ENCODE assay signal across 15 mouse cellular contexts in the genomic region with DNA sequence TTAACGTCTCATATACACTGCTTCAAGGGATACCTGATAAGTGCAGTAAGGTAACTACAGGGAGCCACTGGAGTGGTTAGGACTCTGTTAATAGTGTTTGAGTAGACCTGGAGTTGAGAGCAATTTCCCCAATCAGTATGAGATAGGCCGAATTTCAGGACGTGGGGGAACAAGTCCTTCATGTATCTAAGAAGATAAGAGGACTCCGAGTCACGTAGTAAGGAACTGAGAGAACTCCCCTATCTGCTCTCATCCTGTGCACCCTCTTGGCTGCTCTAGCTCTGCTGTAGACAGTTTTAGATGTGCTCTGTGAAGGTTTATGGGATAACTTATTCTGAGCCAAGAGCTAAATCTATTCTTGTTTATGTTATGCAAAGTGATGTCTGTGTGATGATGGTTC. TPM values are rescaled to one million over a fixed set of nuclear protein-coding genes. Genes with fewer than 3 reads are reported as not detected.
DNase-seq lines count a peak whose midpoint lies in the region; ATAC-seq lines count a peak whose summit lies in the region.
"Had no signal": no experiment of that assay in that cellular context is flagged by ENCODE, and none has a peak within 500 bp of the region (broad histone marks: within the 10 kb centered on the region; RNA-seq: fewer than 3 reads in every experiment).

No protein-coding gene starts in this region.

- no peak overlapping the region for H3K9ac ChIP-seq in lung, embryonic 15.5 days
- no peak overlapping the region for H3K9ac ChIP-seq in liver, embryonic 12.5 days
- H3K9ac ChIP-seq in stomach, embryonic 16.5 days (ENCODE audit: low read length), result no peak overlapping the region
- H3K9ac ChIP-seq in forebrain, embryonic 15.5 days (replicated peaks), result no peak overlapping the region
- H3K9ac ChIP-seq: midbrain, embryonic 15.5 days; neural tube, embryonic 12.5 days had no signal

- no peaks in the 10 kb centered on the region for H3K9me3 ChIP-seq in lung, embryonic 15.5 days
- H3K9me3 ChIP-seq in liver, embryonic 12.5 days (replicated peaks), result no peaks in the 10 kb centered on the region
- no peaks in the 10 kb centered on the region for H3K9me3 ChIP-seq in stomach, embryonic 16.5 days (replicated peaks; ENCODE audit: control insufficient read depth, low read length)
- H3K9me3 ChIP-seq in forebrain, embryonic 15.5 days, result no peaks in the 10 kb centered on the region
- H3K9me3 ChIP-seq: limb, embryonic 10.5 days; midbrain, embryonic 15.5 days; neural tube, embryonic 12.5 days had no signal

- no peak for DNase-seq in lung, adult 18-20 months
- peak; percentile 68 for DNase-seq in c-Kit-positive CD71-positive TER-119-positive erythroid progenitor cells, embryonic 14.5 days (ENCODE audit: low spot score)
- DNase-seq in gastrocnemius, postnatal 25 days, result no peak
- DNase-seq: cerebellum, adult 8-10 months; heart, adult 2 months; kidney, postnatal 36 days; lung, postnatal 36 days had no signal

- 34% methylated on average over 5 of the region's 5 CpGs for WGBS in lung, embryonic 15.5 days
- 13% methylated on average over 5 of the region's 5 CpGs for WGBS in liver, embryonic 12.5 days (ENCODE audit: insufficient replicate concordance)
- WGBS in stomach, embryonic 16.5 days, result 54% methylated on average over 5 of the region's 5 CpGs
- 90% methylated on average over 5 of the region's 5 CpGs for WGBS in forebrain, embryonic 15.5 days

- H3K27me3 ChIP-seq in lung, embryonic 15.5 days, result no peaks in the 10 kb centered on the region
- H3K27me3 ChIP-seq in liver, embryonic 12.5 days (replicated peaks), result no peaks in the 10 kb centered on the region
- no peaks in the 10 kb centered on the region for H3K27me3 ChIP-seq in stomach, embryonic 16.5 days (ENCODE audit: control insufficient read depth, insufficient read depth, low read length)
- H3K27me3 ChIP-seq in forebrain, embryonic 15.5 days, result no peaks in the 10 kb centered on the region
- H3K27me3 ChIP-seq: midbrain, embryonic 15.5 days; neural tube, embryonic 12.5 days had no signal

- peak overlapping the region; percentile 20; the same call in 1 of the 2 replicates for H3K27ac ChIP-seq in lung, embryonic 15.5 days
- peak overlapping the region; percentile 67 for H3K27ac ChIP-seq in liver, embryonic 12.5 days
- no peak overlapping the region for H3K27ac ChIP-seq in stomach, embryonic 16.5 days (ENCODE audit: low read length)
- no peak overlapping the region for H3K27ac ChIP-seq in forebrain, embryonic 15.5 days (replicated peaks)
- H3K27ac ChIP-seq: heart, adult 2 months; limb, embryonic 10.5 days; midbrain, embryonic 15.5 days; neural tube, embryonic 12.5 days had no signal

- H3K4me2 ChIP-seq in lung, embryonic 15.5 days, result no peak overlapping the region
- H3K4me2 ChIP-seq in liver, embryonic 12.5 days, result peak overlapping the region; percentile 34
- no peak overlapping the region for H3K4me2 ChIP-seq in stomach, embryonic 16.5 days (ENCODE audit: low read depth, low read length)
- H3K4me2 ChIP-seq in forebrain, embryonic 15.5 days (replicated peaks), result no peak overlapping the region
- H3K4me2 ChIP-seq: midbrain, embryonic 15.5 days; neural tube, embryonic 12.5 days had no signal

- H3K4me3 ChIP-seq in lung, embryonic 15.5 days, result no peak overlapping the region
- no peak overlapping the region for H3K4me3 ChIP-seq in liver, embryonic 12.5 days
- no peak overlapping the region for H3K4me3 ChIP-seq in stomach, embryonic 16.5 days (replicated peaks; ENCODE audit: low read length)
- H3K4me3 ChIP-seq in forebrain, embryonic 15.5 days, result no peak overlapping the region
- H3K4me3 ChIP-seq: heart, adult 2 months; limb, embryonic 10.5 days; midbrain, embryonic 15.5 days; neural tube, embryonic 12.5 days had no signal

- H3K4me1 ChIP-seq in lung, embryonic 15.5 days, result peaks cover 2% of the 10 kb centered on the region; the same call in 1 of the 2 replicates
- H3K4me1 ChIP-seq in liver, embryonic 12.5 days, result peaks cover 72% of the 10 kb centered on the region
- H3K4me1 ChIP-seq in stomach, embryonic 16.5 days (ENCODE audit: control insufficient read depth, insufficient read depth, low read length), result peaks cover 1% of the 10 kb centered on the region; the same call in 1 of the 2 replicates
- peaks cover 1% of the 10 kb centered on the region for H3K4me1 ChIP-seq in forebrain, embryonic 15.5 days
- H3K4me1 ChIP-seq: neural tube, embryonic 12.5 days had no signal

- peak; percentile 76; the same call in 1 of the 2 replicates for ATAC-seq in lung, embryonic 15.5 days (ENCODE audit: borderline replicate concordance, extremely low read depth, low FRiP score, low TSS enrichment)
- peak; percentile 83 for ATAC-seq in liver, embryonic 12.5 days
- peak; percentile 41; the same call in 1 of the 2 replicates for ATAC-seq in stomach, embryonic 16.5 days (ENCODE audit: insufficient read depth, low FRiP score)
- ATAC-seq in forebrain, embryonic 15.5 days (replicated peaks), result no peak
- ATAC-seq: CD4-positive, CD25-positive, alpha-beta regulatory T cell, adult 4 months; midbrain, embryonic 15.5 days had no signal

- H3K36me3 ChIP-seq in lung, embryonic 15.5 days, result no peaks in the 10 kb centered on the region
- no peaks in the 10 kb centered on the region for H3K36me3 ChIP-seq in liver, embryonic 12.5 days
- H3K36me3 ChIP-seq in stomach, embryonic 16.5 days (ENCODE audit: control insufficient read depth, insufficient read depth, low read length), result no peaks in the 10 kb centered on the region
- H3K36me3 ChIP-seq in forebrain, embryonic 15.5 days, result no peaks in the 10 kb centered on the region
- H3K36me3 ChIP-seq: limb, embryonic 10.5 days; midbrain, embryonic 15.5 days; neural tube, embryonic 12.5 days had no signal

RNA-seq across cellular contexts. Expression of a gene that starts 5.2 kb away (rescaled TPM):
- polyA plus RNA-seq in lung, embryonic 15.5 days (2015; fragmentation: Nextera tagmentation; extraction: Ambion mirVana), result 36.4 and 38.6 TPM in 2 replicates
- polyA plus RNA-seq in liver, embryonic 12.5 days (2016; fragmentation: Nextera tagmentation; extraction: Ambion mirVana), result 31.3 and 31.9 TPM in 2 replicates
- 43.9 and 47.3 TPM in 2 replicates for polyA plus RNA-seq in stomach, embryonic 16.5 days (2015; fragmentation: Nextera tagmentation; extraction: Ambion mirVana)
- 64.5 TPM in 2 replicates for polyA plus RNA-seq in forebrain, embryonic 15.5 days (2015; fragmentation: Nextera tagmentation; extraction: Ambion mirVana)
- total RNA-seq in gastrocnemius, postnatal 25 days (2021), result 10 to 100 TPM; 14.1 to 19.0 TPM

RNA-seq across cellular contexts. Expression of a gene that starts 27.2 kb away (rescaled TPM):
- polyA plus RNA-seq in lung, embryonic 15.5 days (2015; fragmentation: Nextera tagmentation; extraction: Ambion mirVana), result 19.2 and 19.4 TPM in 2 replicates
- 16.3 and 16.7 TPM in 2 replicates for polyA plus RNA-seq in liver, embryonic 12.5 days (2016; fragmentation: Nextera tagmentation; extraction: Ambion mirVana)
- polyA plus RNA-seq in stomach, embryonic 16.5 days (2015; fragmentation: Nextera tagmentation; extraction: Ambion mirVana), result 21.8 and 24.1 TPM in 2 replicates
- 36.7 and 38.5 TPM in 2 replicates for polyA plus RNA-seq in forebrain, embryonic 15.5 days (2015; fragmentation: Nextera tagmentation; extraction: Ambion mirVana)
- 10 to 100 TPM; 15.1 to 17.3 TPM for total RNA-seq in gastrocnemius, postnatal 25 days (2021)

RNA-seq across cellular contexts. Expression of a gene that starts 27.2 kb away (rescaled TPM):
- 2.6 and 3.2 TPM in 2 replicates for polyA plus RNA-seq in lung, embryonic 15.5 days (2015; fragmentation: Nextera tagmentation; extraction: Ambion mirVana)
- polyA plus RNA-seq in liver, embryonic 12.5 days (2016; fragmentation: Nextera tagmentation; extraction: Ambion mirVana), result 0.46 and 0.53 TPM in 2 replicates
- 1.00 and 1.6 TPM in 2 replicates for polyA plus RNA-seq in stomach, embryonic 16.5 days (2015; fragmentation: Nextera tagmentation; extraction: Ambion mirVana)
- 2.6 and 3.1 TPM in 2 replicates for polyA plus RNA-seq in forebrain, embryonic 15.5 days (2015; fragmentation: Nextera tagmentation; extraction: Ambion mirVana)
- total RNA-seq in gastrocnemius, postnatal 25 days (2021), result under 1 TPM; 0.43 TPM

RNA-seq across cellular contexts. Expression of a gene that starts 44.8 kb away (rescaled TPM):
- 296 TPM in 2 replicates for polyA plus RNA-seq in lung, embryonic 15.5 days (2015; fragmentation: Nextera tagmentation; extraction: Ambion mirVana)
- 219 and 226 TPM in 2 replicates for polyA plus RNA-seq in liver, embryonic 12.5 days (2016; fragmentation: Nextera tagmentation; extraction: Ambion mirVana)
- polyA plus RNA-seq in stomach, embryonic 16.5 days (2015; fragmentation: Nextera tagmentation; extraction: Ambion mirVana), result 244 and 263 TPM in 2 replicates
- polyA plus RNA-seq in forebrain, embryonic 15.5 days (2015; fragmentation: Nextera tagmentation; extraction: Ambion mirVana), result 299 and 312 TPM in 2 replicates
- total RNA-seq in gastrocnemius, postnatal 25 days (2021), result 10 to 100 TPM; 53.6 to 57.2 TPM

Comparison
In these comparisons a context has a peak if more than half of its experiments do, and no peak if none do; other contexts are left out.
1. H3K27ac ChIP-seq: peak in lung, embryonic 15.5 days (single experiment) and liver, embryonic 12.5 days (single experiment); none in stomach, embryonic 16.5 days (single experiment) and forebrain, embryonic 15.5 days (single experiment).